Mouse (Mus musculus) C2C12 (cell line): ENCODE results near the gene Hdac5.
A peak's percentile ranks its signal among the peaks of the same experiment; 100 is the strongest.

Experiments used
- CEBPB ChIP-seq: IDR thresholded peaks from one replicate; pipeline ENCODE4 v1.6.1; 2011; ENCODE audit warnings: low read depth, mild to moderate bottlenecking, control low read depth, moderate library complexity
- CTCF ChIP-seq: IDR thresholded peaks from one replicate; pipeline ENCODE4 v1.5.1; 2011; ENCODE audit not compliant: control insufficient read depth, insufficient read depth, insufficient read length
- MAX ChIP-seq: IDR thresholded peaks from one replicate; pipeline ENCODE4 v1.6.1; 2011; ENCODE audit warnings: mild to moderate bottlenecking, control low read depth
- MYOD1 ChIP-seq: IDR thresholded peaks from one replicate; pipeline ENCODE4 v1.6.1; 2011; ENCODE audit warnings: low read depth; ENCODE audit not compliant: control insufficient read depth, insufficient read length
- USF1 ChIP-seq: IDR thresholded peaks from one replicate; pipeline ENCODE4 v1.6.1; 2011; ENCODE audit warnings: low read depth, mild to moderate bottlenecking, control low read depth, moderate library complexity

DNA sequence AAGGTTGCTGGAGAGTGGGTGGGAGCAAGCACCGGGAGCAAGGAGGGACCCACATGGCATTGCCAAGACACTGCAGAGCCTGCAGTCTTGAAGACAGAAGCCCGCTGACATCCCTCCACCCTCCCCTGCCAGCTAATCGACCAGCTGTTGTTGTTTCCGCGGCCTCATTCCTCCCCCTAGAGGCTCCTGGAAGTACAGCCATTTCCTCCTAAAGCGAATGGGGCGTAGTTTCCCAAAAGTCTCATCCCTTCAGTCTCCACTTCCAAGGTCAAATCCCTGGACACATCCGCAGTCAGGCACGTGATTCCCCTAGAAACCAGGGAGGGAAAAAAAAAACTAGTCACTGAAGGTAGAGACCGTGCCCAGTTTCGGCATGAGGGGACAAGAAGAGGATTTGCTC is 37.5 kb upstream of the Hdac5 start:
- TF ChIP-seq MAX (peak; percentile 38), CTCF (peak; percentile 38), CEBPB (no peak), USF1 (peak; percentile 54), MYOD1 (peak; percentile 49)
